Mouse (Mus musculus) left cerebral cortex, postnatal 4 days (tissue): Measurements from ENCODE around the gene Lmx1b. TPM values are rescaled to one million over a fixed set of nuclear protein-coding genes. Genes with fewer than 3 reads are reported as not detected.

Experiments used
- DNase-seq: peaks from one replicate; pipeline ENCODE4 v3.0.0-alpha.2; 2022
- intact Hi-C: fragments of 180-260 bp; cut with DNase I; formaldehyde crosslinking; loops from one replicate; pipeline ENCODE4 v1.15.1; 2025
- total RNA-seq, 2 experiments: library from RNA; stranded (reverse); gene quantifications; 2 replicates each; pipeline ENCODE4 v1.2.3; 2021

Lmx1b gene
- under 1 TPM; 0.24 to 0.26 TPM for total RNA-seq

DNA sequence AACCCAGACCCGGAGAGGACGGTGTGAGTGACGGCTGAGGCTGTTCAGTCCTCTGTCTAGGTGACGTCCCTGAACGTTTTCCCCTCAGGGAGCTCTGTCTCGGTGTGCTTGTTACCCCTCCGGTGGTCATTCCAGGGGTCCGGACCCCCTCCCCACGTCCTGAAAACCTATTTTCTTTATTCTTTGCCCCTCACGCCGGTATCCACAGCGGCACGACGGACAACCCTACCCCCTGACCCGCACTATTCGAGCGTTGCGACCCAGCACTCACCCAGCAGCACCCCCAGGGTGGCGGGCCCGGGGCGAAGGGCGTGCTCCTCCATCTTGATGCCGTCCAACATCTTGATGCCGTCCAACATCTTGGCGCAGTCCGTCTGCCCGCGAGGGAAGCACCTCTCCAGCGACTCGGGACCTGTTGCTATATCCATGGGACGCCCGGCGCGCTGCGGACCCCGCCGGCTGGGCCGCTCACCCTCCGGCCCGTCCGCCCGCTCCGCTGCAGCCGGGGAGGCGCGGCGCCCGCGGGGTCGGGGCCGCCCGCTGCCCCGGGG lies at the start of gene Lmx1b:
TSS of gene Lmx1b (minus strand) at position 341 of the 551 bp plus-strand sequence.
- no peak for DNase-seq
- intact Hi-C loops, result loop anchor here (5.0 kb wide), 1 partner anchor 153 kb away; no protein-coding TSS in a partner anchor

GRCm38 (mm10) chr2:33689880-33690462 lies 49.7 kb upstream of the Lmx1b start:
- DNase-seq, result peak; percentile 74
- intact Hi-C loops, result no loop called here

DNA sequence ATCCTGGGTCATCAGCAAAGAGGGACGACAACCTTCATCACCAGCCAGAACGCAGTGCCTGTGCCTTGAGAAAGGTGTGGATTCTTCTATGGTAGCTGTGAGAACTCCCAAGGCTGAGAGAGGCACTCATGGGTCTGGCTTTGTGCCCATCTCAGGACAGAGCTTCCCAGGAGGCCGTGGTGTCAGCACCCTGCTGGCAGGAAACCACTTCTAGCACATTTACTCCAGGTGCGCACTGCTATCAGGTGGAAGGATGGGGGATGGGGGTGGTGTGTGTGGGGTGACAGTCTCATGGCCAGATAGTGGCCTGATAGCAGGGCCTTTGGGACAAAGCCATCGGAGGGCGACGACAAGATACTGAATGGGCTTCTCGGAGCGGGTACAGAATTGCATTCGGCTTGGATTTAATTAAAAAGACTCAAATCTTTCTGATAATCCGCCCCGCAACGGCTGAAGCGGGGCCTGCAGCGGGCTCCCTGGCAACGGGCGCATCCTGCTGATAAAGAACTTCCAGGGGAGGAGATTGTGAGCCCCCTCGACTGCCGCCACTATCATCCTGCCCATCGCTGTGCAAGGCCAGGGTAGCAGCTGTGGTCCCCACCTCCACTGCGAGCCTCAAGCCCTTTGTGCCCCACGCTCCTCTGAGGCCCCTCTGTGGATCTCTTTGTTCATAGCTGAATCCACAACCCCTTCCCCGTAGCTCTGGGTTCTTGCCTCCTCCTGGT lies 49.0 kb upstream of the Lmx1b start:
- intact Hi-C loops, result no loop called here
- no peak for DNase-seq

DNA sequence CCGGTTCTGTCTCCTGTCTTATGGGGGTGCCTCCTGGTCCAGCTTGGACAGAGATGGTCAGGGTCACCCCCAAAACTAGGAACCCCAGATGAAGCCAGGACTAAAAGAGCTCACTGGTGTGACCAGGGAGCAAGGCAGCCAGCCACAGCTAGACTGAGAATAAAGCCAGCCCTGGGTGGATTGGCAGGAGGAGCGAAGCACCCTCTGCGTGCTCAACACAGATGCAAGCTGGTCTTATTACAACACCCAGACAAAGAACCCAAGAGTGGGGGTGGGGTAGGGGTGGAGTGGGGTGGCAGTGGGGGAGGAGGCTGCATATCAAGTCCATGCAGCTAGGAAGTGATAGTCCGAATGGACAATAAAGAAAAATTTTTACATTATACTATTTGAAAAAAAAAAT lies 43.3 kb upstream of the Lmx1b start:
- DNase-seq, result no peak
- intact Hi-C loops, result loop anchor here (5.0 kb wide), 1 partner anchor 54 kb away; no protein-coding TSS in a partner anchor

DNA sequence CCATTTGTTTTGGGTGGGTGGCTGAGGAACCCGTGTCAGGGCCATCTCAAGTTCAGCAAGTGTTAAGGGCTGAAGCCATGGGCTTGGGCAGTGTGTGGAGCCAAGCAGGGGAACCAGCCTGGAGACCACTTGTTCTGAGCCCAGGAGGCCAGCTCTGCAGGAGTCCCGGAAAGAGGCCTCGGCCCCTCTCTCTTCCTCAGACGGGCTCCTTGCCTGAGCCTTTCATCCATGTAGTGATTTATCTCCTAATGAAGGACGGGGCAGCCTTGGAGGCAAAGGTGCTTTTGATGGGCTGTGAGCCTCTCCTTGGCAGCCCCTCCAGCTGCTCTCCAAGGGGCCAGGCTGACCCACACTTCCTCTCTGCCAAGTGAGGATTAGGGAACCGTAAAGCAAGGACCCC lies 42.8 kb upstream of the Lmx1b start:
- intact Hi-C loops, result loop anchor here (5.0 kb wide), 1 partner anchor 54 kb away; no protein-coding TSS in a partner anchor
- no peak for DNase-seq

GRCm38 (mm10) chr2:33682219-33682618 lies 41.9 kb upstream of the Lmx1b start:
- intact Hi-C loops, result loop anchor here (5.0 kb wide), 1 partner anchor 55 kb away; no protein-coding TSS in a partner anchor
- DNase-seq, result peak; percentile 76

DNA sequence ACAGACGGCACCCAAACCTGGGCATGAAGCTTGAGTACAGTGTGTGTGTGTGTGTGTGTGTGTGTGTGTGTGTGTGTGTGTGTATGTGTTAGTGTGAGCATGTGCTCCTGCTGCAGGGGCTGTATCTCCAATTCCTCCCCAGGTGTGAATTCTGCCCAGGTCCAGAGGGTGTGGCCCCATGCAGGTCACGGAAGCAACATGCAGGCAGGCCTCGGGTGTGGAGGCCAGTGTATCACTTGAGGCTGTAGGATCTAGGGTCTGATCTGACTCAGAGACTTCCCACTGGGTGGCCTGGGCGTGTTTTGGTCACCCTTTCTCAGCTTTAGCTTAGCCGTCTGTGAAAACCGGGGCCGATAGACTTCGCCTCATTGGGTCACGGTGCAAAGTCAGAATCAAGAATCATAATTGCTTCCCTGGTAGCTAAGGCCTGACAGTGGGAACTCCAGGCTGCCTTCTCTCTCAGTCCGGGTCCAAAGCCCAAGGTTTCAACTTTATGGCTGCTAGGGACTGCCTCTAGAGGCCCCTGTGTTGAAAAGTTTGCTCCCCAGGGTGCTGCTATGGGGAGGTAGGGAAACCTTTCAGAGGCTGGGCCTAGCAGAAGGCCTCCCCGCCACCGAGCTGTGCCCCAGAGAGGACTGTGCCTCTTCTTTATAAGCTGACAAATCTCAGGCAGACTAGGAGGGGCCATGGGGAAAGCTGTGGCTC lies 38.8 kb upstream of the Lmx1b start:
- DNase-seq, result no peak
- intact Hi-C loops, result no loop called here

DNA sequence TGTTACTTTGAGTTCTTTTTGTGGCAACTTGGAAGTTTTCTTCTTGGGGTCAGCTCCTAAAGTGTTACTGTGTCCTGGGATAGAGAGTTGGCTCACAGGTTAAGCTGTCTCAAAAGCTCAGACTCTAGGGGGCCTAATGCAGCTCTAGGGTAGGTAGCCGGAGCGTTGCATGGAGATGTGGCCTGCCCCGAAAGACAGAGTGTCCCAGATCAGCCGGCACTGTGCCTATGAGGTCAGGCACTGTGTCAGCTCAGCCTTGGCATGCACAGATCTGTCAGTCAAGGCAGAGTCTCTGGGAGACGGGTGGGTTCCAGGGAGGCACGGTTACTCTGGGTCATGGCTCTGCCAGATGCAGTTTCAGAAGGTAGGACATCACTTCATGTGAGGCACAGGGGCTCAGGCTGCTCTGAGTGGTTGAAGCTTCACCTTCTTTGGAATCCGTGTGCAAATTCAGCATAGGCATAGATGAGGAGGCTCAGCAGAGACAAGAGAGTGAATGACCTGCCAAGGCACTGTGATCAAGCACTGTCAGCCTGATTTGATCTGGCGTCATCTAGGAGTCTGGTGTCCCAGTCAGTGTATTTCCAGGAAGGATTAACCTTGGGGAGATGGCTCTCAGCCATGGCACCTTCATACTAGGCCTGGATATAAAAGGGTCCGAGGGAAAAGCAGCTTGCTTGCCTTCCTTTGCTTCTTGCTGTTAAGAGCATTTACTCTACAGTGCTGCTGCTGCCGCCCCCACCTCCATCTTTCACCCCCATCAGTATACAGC lies 32.6 kb upstream of the Lmx1b start:
- intact Hi-C loops, result no loop called here
- DNase-seq, result no peak

DNA sequence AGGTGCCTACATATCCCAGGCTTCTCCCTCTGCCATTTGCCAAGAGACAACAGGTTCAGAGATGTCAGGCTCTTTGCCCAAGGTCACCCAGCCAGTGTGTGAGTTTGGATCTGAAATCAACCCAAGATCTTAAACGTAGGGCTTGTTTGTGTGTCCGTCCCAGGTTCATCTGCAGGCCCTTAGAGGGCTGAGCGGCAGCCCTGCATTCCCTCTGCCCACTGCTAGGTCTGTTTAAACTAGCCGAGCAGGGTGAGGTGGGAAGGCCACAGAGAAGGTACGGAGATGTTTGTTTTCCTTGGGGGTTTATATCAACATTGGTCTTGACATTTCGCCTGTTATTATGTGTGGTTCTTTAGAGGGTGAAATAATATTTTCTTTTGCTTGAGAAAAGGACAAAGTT lies 28.4 kb upstream of the Lmx1b start:
- no peak for DNase-seq
- intact Hi-C loops, result no loop called here

- intact Hi-C loops, result no loop called here
- DNase-seq, result no peak
Measured at GRCm38 (mm10) chr2:33666388-33666945, 26.2 kb upstream of the Lmx1b start.

GRCm38 (mm10) chr2:33665363-33666058 lies 25.2 kb upstream of the Lmx1b start:
- DNase-seq, result no peak
- intact Hi-C loops, result no loop called here

DNA sequence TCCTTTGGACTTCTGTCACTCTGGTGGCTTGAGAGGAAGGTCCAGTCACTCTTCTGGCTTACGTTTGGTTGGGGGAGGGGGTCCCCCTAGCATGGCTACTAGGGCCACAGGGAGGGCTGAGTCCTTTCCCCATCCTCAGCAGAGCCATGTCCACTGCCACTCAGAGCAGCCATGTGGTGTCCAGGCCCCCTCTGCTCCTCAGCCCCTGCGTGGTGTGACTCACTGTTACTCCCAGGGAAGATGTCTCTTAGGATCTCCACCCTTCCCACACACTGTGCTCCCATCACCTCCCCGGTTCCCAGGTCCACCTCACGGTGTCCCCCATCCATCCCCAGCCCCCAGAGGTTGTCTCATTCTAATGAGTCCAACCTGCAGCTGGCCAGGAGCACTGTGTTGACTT lies 24.4 kb upstream of the Lmx1b start:
- intact Hi-C loops, result no loop called here
- no peak for DNase-seq

DNA sequence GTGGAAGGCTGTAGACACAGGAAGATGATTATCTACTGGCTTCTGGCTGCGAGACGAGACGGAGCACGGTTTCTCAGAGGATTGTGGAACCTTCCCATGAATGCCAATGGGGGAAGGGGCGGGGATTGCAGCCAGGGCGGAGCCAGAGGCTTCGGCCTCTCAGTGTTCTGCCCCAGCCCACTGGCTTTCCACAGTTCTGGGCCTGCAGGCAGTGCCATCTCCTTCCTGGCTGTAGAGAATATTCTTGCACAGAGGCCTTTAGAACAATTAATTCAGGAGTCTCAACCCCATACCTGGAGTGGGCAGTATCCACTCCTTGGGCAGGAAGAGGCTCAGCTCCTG lies 18.9 kb upstream of the Lmx1b start:
- intact Hi-C loops, result no loop called here
- DNase-seq, result peak; percentile 41

DNA sequence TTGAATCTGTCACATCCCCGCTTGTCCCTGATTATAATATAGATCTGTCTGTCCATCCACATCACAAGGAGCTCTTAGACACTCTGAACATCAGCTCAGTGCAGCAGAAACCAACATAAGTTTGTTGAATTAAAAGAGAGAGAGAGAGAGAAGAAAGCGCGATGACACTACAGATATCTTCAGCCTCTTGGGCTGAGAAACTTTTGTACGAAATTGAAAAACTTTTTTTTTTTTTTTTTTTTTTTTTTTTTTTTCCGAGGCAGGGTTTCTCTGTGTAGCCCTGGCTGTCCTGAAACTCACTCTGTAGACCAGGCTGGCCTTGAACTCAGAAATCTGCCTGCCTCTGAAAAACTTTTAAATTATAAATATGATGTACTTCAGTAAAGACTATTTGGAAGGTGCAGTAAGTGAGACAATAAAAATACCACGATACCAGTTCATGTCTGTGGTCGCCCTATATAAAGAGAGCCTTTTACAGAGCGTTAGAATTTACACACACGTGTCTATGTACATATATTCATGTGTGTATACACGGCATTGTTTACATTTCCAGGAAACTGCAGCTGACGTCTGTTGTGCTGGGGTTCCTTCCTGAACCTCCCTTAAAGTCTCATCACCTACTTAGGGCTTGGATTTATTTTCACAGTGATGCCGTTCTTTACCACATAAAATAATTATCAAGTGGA lies 18.4 kb upstream of the Lmx1b start:
- DNase-seq, result no peak
- intact Hi-C loops, result no loop called here

GRCm38 (mm10) chr2:33652517-33653198 lies 12.3 kb upstream of the Lmx1b start:
- no peak for DNase-seq
- intact Hi-C loops, result no loop called here

- DNase-seq, result no peak
- intact Hi-C loops, result no loop called here
Measured at GRCm38 (mm10) chr2:33649371-33649770, 9.1 kb upstream of the Lmx1b start.

DNA sequence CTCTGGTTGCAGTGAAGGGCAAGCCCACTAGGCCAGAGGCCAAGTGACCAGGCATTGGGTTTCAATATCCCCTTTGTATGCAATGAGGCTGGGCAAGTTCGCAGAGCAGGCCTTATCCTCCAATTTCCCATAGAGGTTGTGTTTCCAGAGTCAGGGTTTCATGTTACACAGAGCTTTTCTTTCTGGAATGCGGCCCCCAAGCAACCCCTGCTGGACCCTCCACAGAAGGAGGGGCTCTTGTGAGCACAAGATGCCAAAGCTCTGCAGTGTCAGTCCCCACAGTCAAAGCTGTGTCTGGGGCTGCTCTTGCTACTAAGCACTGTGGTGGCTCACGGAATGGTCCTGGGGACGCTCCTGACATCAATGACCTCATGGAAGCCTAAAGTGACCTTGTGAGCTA lies 8.6 kb upstream of the Lmx1b start:
- intact Hi-C loops, result no loop called here
- DNase-seq, result no peak

- intact Hi-C loops, result no loop called here
- DNase-seq, result no peak
Measured at GRCm38 (mm10) chr2:33646283-33646550, 5.9 kb upstream of the Lmx1b start.
